Mouse (Mus musculus) megakaryocyte, embryonic 14.5 days (primary cell): ENCODE results near the gene Il34. TPM values are rescaled to one million over a fixed set of nuclear protein-coding genes. Genes with fewer than 3 reads are reported as not detected.
A peak's percentile ranks its signal among the peaks of the same experiment; 100 is the strongest.

Experiments used
- H3K27me3 ChIP-seq: replicated peaks from 2 replicates; pipeline ENCODE3; 2012; ENCODE audit warnings: inconsistent platforms
- H3K36me3 ChIP-seq: replicated peaks from 2 replicates; pipeline ENCODE3; 2012; ENCODE audit warnings: low read length, inconsistent platforms, mixed read lengths
- H3K4me1 ChIP-seq: 2 replicates; pipeline ENCODE4 v1.6.1; 2012; ENCODE audit warnings: inconsistent platforms
- H3K4me3 ChIP-seq: replicated peaks from 2 replicates; pipeline ENCODE3; 2012; ENCODE audit warnings: moderate library complexity, mild to moderate bottlenecking, inconsistent platforms
- H3K9me3 ChIP-seq: 2 replicates; pipeline ENCODE4 v1.6.1; 2012; ENCODE audit warnings: inconsistent platforms
- FLI1 ChIP-seq: IDR thresholded peaks from 2 replicates; pipeline ENCODE4 v1.6.1; 2012; ENCODE audit warnings: low read length, inconsistent platforms, mixed read lengths
- GATA1 ChIP-seq: IDR thresholded peaks from 3 replicates; pipeline ENCODE4 v1.6.1; 2012; ENCODE audit warnings: mixed read lengths, low read length, inconsistent platforms, borderline replicate concordance
- polyA plus RNA-seq: library from polyadenylated mRNA; stranded (reverse); fragments of >175 nt; gene quantifications from 2 replicates; pipeline ENCODE4 v1.2.3, GENCODE M21; 2012; ENCODE audit warnings: low replicate concordance; ENCODE audit not compliant: insufficient read depth

The Il34 gene
- polyA plus RNA-seq, 1 experiment, result 3.7 TPM

- Histone ChIP-seq H3K9me3 (0 out of 2 replicates have a peak, but pooled peaks cover 5% of the 10 kb centered on the region), H3K4me1 (peaks cover 61% of the 10 kb centered on the region)
Observed at GRCm38 (mm10) chr8:110785366-110785765, 20.4 kb downstream of the Il34 start.

DNA sequence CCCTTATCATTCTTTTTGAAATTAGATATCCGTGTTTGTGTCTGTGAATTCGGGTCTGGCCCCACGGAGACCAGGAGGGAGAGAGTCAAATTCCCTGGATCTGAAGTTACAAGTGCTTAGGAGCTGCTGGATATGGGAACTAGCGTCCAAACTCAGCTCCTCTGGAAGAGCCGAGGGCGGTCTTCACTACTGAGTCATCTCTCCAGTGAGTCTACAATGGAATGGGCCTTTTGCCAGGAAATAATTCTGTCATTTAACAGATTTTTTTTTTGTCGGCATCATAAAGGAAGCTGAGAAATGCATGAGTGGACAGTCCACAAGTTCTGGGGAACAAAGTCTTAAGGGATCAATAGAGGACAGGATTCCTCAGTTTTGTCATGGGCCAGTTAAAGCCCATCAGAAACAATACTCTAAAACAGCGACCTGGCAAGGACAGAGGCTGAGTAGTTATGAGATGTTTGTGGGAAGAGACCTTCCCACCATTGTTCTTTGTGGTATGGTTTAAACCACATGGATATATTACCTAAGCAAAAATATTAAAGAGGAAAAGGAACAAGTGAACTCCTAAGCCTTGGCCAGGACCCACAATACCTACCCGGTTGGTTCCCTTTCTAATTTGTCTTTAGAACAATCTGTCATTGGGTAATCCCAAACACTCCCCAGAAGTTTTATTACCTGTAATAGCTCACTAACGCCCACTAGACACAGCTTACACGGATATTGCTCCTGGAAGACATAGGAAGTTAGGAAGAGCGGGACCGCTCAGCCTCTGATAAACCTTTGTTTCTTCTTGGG lies 25.6 kb downstream of the Il34 start:
- TF ChIP-seq GATA1 (no peak), FLI1 (no peak)
- no peak overlapping the region for H3K4me3 ChIP-seq

More at GRCm38 (mm10) chr8:110785366-110785765, 20.4 kb downstream of the Il34 start:
- Histone ChIP-seq H3K4me3 (peak overlapping the region; percentile 42), H3K27me3 (no peaks in the 10 kb centered on the region), H3K36me3 (no peaks in the 10 kb centered on the region)
- TF ChIP-seq GATA1, result no peak
- TF ChIP-seq FLI1, result no peak

DNA sequence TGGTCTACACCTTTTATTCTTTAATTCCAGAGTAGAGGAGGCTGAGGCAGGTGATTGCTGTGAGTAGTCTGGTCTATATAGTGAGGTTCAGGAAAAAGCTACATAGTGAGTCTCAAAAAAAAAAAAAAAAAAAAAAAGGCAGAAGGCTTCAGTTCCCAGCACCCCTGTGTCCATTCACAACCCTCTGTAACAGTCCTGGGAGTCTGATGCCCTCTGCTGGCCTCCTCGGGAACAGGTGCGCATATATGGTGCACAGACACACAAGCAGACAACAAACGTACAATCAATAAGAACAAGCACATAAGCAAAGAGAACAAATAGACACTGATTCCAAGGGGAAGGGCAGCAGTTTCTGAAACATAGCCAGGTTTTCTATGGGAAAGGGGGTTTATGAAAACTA lies 29.4 kb downstream of the Il34 start:
- Histone ChIP-seq H3K4me1 (peaks cover 19% of the 10 kb centered on the region), H3K36me3 (peaks cover 4% of the 10 kb centered on the region), H3K4me3 (no peak overlapping the region), H3K27me3 (peaks cover 7% of the 10 kb centered on the region), H3K9me3 (peaks cover 18% of the 10 kb centered on the region; the same call in 1 of the 2 replicates)
- TF ChIP-seq GATA1 (no peak), FLI1 (no peak)

More for the DNA sequence above, 25.6 kb downstream of the Il34 start:
- Histone ChIP-seq H3K4me1 (peaks cover 20% of the 10 kb centered on the region), H3K9me3 (peaks cover 11% of the 10 kb centered on the region; the same call in 1 of the 2 replicates), H3K27me3 (peaks cover 7% of the 10 kb centered on the region), H3K36me3 (no peaks in the 10 kb centered on the region)

DNA sequence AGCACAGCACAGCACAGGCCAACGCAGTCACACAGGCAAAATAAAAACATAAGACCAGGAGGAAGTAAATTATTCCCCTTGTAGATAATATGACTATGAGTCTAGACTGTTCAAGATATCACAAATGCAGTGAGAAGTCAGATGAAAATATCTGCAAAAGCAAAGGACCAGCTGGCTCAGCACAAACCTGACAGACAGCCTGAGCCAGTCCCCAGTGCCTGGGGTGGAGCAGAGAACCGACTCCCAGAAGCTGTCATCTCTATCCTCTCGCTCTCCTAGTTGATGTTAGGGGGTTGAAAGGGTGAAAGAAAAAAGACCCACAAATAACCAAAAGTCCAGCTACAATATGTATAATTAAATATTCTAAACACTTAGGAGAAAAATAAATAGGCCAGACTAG lies 30.0 kb downstream of the Il34 start:
- Histone ChIP-seq H3K4me1 (peaks cover 20% of the 10 kb centered on the region), H3K9me3 (peaks cover 18% of the 10 kb centered on the region; the same call in 1 of the 2 replicates), H3K4me3 (no peak overlapping the region), H3K27me3 (peaks cover 8% of the 10 kb centered on the region), H3K36me3 (peaks cover 4% of the 10 kb centered on the region)
- TF ChIP-seq FLI1 (no peak), GATA1 (no peak)

- H3K4me3 ChIP-seq, result no peak overlapping the region
- peaks cover 18% of the 10 kb centered on the region; the same call in 1 of the 2 replicates for H3K9me3 ChIP-seq
- H3K27me3 ChIP-seq, result peaks cover 8% of the 10 kb centered on the region
- TF ChIP-seq GATA1 (no peak), FLI1 (no peak)
- peaks cover 22% of the 10 kb centered on the region for H3K4me1 ChIP-seq
- H3K36me3 ChIP-seq, result peaks cover 4% of the 10 kb centered on the region
Observed at GRCm38 (mm10) chr8:110775316-110775715, 30.4 kb downstream of the Il34 start.

DNA sequence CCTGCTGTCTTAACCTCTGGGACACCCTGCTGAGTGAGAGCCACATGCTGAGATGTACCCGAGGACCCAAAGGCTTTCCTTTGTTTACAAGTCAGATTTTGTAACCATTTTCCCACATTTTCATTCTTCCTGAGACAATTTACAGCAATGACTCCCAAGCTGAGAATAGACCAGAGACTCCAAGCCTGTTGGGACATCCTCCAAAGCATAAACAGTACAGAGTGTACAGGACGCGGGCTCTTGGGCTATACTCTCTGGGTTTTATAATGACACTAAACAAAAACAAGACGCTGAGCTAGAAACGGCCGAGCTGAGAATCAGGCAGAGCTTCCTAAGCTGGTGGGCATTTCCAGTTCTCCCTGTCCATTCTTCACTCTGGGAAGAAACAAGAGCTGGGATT lies 31.0 kb downstream of the Il34 start:
- Histone ChIP-seq H3K4me1 (peaks cover 25% of the 10 kb centered on the region), H3K36me3 (peaks cover 4% of the 10 kb centered on the region), H3K4me3 (no peak overlapping the region), H3K27me3 (peaks cover 8% of the 10 kb centered on the region), H3K9me3 (peaks cover 18% of the 10 kb centered on the region; the same call in 1 of the 2 replicates)
- no peak for TF ChIP-seq FLI1
- TF ChIP-seq GATA1, result no peak

GRCm38 (mm10) chr8:110774047-110774446 lies 31.7 kb downstream of the Il34 start:
- peaks cover 25% of the 10 kb centered on the region for H3K4me1 ChIP-seq
- no peak for TF ChIP-seq GATA1
- no peak for TF ChIP-seq FLI1
- peaks cover 18% of the 10 kb centered on the region; the same call in 1 of the 2 replicates for H3K9me3 ChIP-seq
- H3K27me3 ChIP-seq, result peaks cover 8% of the 10 kb centered on the region
- no peak overlapping the region for H3K4me3 ChIP-seq
- peaks cover 4% of the 10 kb centered on the region for H3K36me3 ChIP-seq

DNA sequence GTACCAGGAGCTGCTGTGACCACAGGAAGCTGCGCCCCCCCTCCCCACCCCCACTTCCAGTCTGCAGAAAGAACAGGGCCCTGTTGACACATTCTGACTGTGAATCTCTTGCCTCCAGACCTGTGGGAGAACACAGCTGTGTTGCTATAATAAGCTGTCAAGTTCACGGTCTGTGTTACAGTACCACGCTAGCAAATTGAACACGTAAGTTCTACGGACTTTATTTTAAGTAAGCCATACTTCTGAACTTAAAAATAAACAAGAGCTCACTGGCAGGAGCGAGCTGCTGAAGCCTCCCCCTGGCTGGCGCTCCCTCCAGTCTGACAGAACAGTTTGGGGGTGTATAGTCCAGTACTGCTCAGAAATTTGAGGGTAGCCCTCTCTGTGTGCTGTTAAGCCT lies 33.3 kb downstream of the Il34 start:
- peaks cover 18% of the 10 kb centered on the region; the same call in 1 of the 2 replicates for H3K9me3 ChIP-seq

GRCm38 (mm10) chr8:110767261-110767660 lies 38.5 kb downstream of the Il34 start:
- Histone ChIP-seq H3K9me3 (no peaks in the 10 kb centered on the region), H3K36me3 (no peaks in the 10 kb centered on the region), H3K27me3 (peaks cover 1% of the 10 kb centered on the region), H3K4me1 (peaks cover 33% of the 10 kb centered on the region), H3K4me3 (no peak overlapping the region)
- TF ChIP-seq FLI1 (no peak), GATA1 (no peak)

More for the DNA sequence above, 33.3 kb downstream of the Il34 start:
- Histone ChIP-seq H3K27me3 (peaks cover 3% of the 10 kb centered on the region), H3K36me3 (peaks cover 4% of the 10 kb centered on the region), H3K4me1 (peaks cover 36% of the 10 kb centered on the region), H3K4me3 (peak overlapping the region; percentile 82)
- no peak for TF ChIP-seq GATA1
- TF ChIP-seq FLI1, result no peak

DNA sequence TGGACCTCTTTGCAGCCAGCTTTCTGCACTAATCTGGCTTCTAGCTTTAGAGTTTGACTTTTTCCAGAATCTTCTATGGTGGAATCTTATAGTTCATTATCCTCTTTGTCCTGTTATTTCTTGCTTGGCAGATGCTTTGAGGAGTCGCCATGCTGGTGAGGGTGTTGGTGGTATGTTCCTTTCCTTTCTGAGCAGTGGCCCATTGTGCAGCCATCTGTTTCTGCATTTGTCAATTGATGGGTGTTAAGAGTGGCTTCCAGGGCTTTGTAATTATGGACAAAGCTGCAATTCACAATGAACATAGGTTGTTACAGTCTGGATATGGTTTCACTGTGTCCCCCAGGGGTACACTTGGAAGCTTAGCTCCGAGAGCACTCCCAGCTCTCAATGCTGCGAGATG lies 41.1 kb downstream of the Il34 start:
- Histone ChIP-seq H3K27me3 (peaks cover 6% of the 10 kb centered on the region), H3K36me3 (no peaks in the 10 kb centered on the region), H3K4me1 (peaks cover 29% of the 10 kb centered on the region), H3K9me3 (no peaks in the 10 kb centered on the region), H3K4me3 (no peak overlapping the region)
- TF ChIP-seq FLI1 (no peak), GATA1 (no peak)
